Mouse (Mus musculus) brain, embryonic 14.5 days (tissue): ENCODE data around the gene Hes7.

Source experiments
- CTCF ChIP-seq: fragments of 200-500 bp; IDR thresholded peaks from 2 replicates; pipeline ENCODE4 v1.5.1; 2012; ENCODE audit warnings: inconsistent platforms, mild to moderate bottlenecking, moderate library complexity, borderline replicate concordance; ENCODE audit not compliant: insufficient read depth, insufficient read length; ENCODE audit errors: extremely low read depth
- POLR2A ChIP-seq: fragments of 200-500 bp; IDR thresholded peaks from 2 replicates; pipeline ENCODE4 v1.6.1; 2012; ENCODE audit warnings: mild to moderate bottlenecking, inconsistent platforms, borderline replicate concordance; ENCODE audit not compliant: poor library complexity, insufficient read depth, insufficient read length, severe bottlenecking; ENCODE audit errors: extremely low read depth

- TF ChIP-seq CTCF (no peak), POLR2A (no peak)
Measured at GRCm38 (mm10) chr11:69098039-69098761, 22.0 kb upstream of the Hes7 start.
